Mouse (Mus musculus) CD4-positive helper T cell, adult 2 months (primary cell): Measurements from ENCODE around the gene Lbx2.

Experiments
- DNase-seq: peaks from one replicate; pipeline ENCODE4 v3.0.0-alpha.2; 2012; ENCODE audit warnings: low read depth, missing footprints, low spot score

Lbx2 gene

DNA sequence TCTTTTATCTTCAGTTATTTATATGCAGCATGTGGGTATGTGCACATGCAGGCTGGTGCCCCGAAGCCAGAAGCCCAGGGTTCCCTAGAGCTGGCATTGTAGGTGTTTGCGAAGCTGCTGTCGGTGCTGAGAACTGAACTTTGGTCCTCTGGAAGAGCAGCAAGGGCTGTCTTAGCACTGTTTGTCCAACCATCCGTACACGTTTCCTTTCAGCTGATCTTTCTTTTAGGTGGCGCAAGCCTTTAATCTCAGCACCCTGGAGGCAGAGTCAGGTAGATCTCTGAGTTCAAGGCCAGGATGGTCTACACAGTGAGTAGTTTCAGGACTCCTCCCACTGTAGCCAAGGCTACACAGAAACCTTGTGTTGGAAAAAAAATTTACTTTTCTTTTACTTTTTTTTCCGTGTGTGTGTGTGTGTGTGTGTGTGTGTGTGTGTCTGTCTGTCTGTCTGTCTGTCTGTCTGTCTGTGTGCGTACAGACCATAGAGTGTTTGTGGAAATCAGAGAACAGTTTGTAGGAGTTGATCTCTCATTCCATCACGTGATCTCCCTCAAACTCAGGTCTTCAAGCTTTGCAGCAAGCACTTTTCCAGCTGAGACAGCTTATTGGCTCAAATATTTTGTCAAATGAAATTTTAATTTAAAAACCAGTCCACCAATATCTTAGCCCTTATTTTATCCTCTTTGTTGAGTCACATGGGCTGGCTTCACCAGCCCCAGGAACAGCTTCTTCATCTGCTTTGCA lies 46.2 kb downstream of the Lbx2 start:
- DNase-seq: no peak

DNA sequence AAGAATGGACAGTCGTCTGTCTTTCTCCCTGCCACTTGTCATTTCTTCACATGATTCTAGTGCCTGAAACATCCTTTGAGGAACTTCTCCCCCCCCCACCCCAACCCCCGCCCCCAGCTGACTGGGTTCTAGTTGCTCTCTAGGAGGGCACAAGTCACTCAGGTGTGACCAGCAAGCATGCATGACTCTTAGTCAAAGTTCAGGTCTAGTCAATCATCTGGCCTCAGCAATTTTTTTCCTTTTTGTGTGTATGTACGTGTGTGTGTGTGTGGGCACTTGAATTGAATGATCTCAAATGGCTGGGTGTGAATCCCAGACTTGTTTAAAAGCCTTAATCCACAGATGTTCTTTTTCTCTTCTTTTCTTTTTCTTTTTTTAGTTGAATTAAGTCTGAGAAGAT lies 48.1 kb downstream of the Lbx2 start:
- no peak for DNase-seq

GRCm38 (mm10) chr6:83134951-83135513 lies 48.9 kb downstream of the Lbx2 start, which contains the start of gene Rtkn:
Rtkn (plus strand) TSS chr6:83135463.
- DNase-seq: no peak

GRCm38 (mm10) chr6:83135571-83136161 lies 49.5 kb downstream of the Lbx2 start:
- no peak for DNase-seq

- DNase-seq: no peak
These were observed 50.2 kb downstream of the Lbx2 start for GRCm38 (mm10) chr6:83136291-83136880.

DNA sequence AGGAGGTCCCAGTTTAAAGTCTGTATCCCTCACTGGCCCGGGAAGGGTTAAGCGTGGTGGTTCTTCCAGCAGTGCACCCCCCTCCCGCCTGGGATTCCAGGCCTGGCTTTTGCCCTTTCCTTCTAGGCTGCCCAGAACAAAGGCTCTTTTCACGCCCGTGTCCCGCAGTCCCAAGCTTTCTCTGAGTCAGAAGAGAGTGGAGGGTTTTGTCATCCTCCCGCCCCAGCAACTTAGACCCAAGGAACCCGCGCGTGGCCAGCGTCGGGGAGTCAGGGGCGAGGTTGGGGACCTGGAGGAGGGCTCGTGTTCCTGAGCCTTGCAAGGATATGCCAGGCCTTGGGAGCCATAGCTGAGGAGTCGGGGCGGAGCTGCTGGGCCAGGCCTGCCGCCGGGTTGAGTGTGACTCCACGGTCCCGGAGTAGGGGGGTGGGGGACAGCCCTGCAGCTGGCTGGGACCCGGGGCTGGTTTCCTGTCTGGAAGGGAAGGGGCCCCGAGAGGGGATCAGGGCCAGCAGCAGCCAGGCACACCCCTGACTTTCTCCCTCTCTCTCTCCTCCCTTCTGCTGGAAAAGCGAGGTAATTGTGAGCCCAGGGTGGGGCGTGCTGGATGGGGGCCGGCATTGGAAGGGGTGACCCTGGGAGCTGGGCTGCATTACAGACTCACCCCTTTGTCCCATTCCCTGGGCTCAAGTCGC lies 50.9 kb downstream of the Lbx2 start:
- no peak for DNase-seq

DNA sequence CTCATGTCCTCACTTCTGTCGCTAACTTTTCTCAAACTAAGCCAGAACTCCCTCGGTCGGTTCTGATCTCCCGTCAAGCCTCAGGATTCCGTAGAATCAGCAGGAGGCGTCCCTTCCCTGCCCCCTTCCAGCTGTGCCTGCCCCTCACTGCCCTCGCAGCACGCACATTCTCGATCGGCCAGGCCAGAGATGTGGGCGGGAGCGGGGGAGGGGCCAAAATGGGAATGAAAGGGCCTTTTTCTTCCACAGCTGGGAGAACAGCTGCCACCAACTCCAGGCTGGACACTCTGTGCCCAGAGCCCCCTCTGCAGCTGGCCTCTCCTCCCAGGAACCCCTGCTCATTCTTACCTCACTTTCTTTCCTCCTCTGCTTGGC lies 51.4 kb downstream of the Lbx2 start:
- no peak for DNase-seq
